Mouse (Mus musculus) heart, adult 2 months (tissue): Measurements from ENCODE around the gene Sirt1. TPM values are rescaled to one million over a fixed set of nuclear protein-coding genes. Genes with fewer than 3 reads are reported as not detected.

Source experiments
- DNase-seq, 2 experiments: peaks; one replicate each; pipeline ENCODE4 v3.0.0; 2021
- H3K27ac ChIP-seq: fragments of 200-600 bp; 2 replicates; pipeline ENCODE4 v1.8.1; 2022
- H3K27me3 ChIP-seq: fragments of 200-500 bp; 2 replicates; pipeline ENCODE4 v1.6.1; 2012; ENCODE audit warnings: mild to moderate bottlenecking, low read length, inconsistent platforms, mixed read lengths; ENCODE audit not compliant: control insufficient read depth, insufficient read depth
- H3K36me3 ChIP-seq: fragments of 200-500 bp; 2 replicates; pipeline ENCODE4 v1.6.1; 2012; ENCODE audit warnings: low read length, inconsistent platforms; ENCODE audit not compliant: control insufficient read depth, insufficient read depth
- H3K4me1 ChIP-seq: fragments of 200-500 bp; 2 replicates; pipeline ENCODE4 v1.6.1; 2011; ENCODE audit warnings: low read length; ENCODE audit not compliant: control insufficient read depth, insufficient read depth
- H3K4me3 ChIP-seq: fragments of 200-600 bp; 2 replicates; pipeline ENCODE4 v1.8.1; 2022
- H3K79me2 ChIP-seq: fragments of 200-500 bp; replicated peaks from 2 replicates; pipeline ENCODE4 v1.6.1; 2012; ENCODE audit warnings: mild to moderate bottlenecking, inconsistent platforms, low read length, moderate library complexity, mixed read lengths; ENCODE audit not compliant: control insufficient read depth, insufficient read depth
- H3K9ac ChIP-seq: fragments of 200-500 bp; 2 replicates; pipeline ENCODE4 v1.6.1; 2012; ENCODE audit warnings: low read depth, mild to moderate bottlenecking, control low read depth, inconsistent platforms, low read length, mixed read lengths
- CTCF ChIP-seq: fragments of 200-600 bp; IDR thresholded peaks from 2 replicates; pipeline ENCODE4 v1.8.1; 2022; ENCODE audit warnings: antibody characterized with exemption, mild to moderate bottlenecking, moderate library complexity
- EP300 ChIP-seq: fragments of 200-500 bp; IDR thresholded peaks from 2 replicates; pipeline ENCODE4 v1.6.1; 2011; ENCODE audit warnings: low read depth, low read length, control low read depth; ENCODE audit not compliant: insufficient read depth
- POLR2A ChIP-seq: fragments of 200-500 bp; IDR thresholded peaks from 2 replicates; pipeline ENCODE4 v1.6.1; 2011; ENCODE audit warnings: mild to moderate bottlenecking, low read depth, low read length, control low read depth; ENCODE audit not compliant: insufficient read depth
- WGBS: fragments of 180-500 bp; shearing (Covaris S2); methylation state at CpG from one replicate; pipeline ENCODE4 v1.1.7; 2018; 5-methylcytosine and 5-hydroxymethylcytosine counted together
- intact Hi-C: fragments of 180-260 bp; cut with DNase I; formaldehyde crosslinking; loops from one replicate; pipeline ENCODE4 v1.15.1; 2025
- polyA plus RNA-seq: library from polyadenylated mRNA; depleted of rRNA; stranded (reverse); fragments of >200 nt; gene quantifications from 2 replicates; pipeline ENCODE4 v1.2.3, GENCODE M21; 2012
- total RNA-seq, 2 experiments: library from RNA; stranded (reverse); gene quantifications; 2 replicates each; pipeline ENCODE4 v1.2.3; 2021

Sirt1 gene
- total and polyA plus RNA-seq, 3 experiments: 2.5 to 11.5 (median 10.4) TPM

DNA sequence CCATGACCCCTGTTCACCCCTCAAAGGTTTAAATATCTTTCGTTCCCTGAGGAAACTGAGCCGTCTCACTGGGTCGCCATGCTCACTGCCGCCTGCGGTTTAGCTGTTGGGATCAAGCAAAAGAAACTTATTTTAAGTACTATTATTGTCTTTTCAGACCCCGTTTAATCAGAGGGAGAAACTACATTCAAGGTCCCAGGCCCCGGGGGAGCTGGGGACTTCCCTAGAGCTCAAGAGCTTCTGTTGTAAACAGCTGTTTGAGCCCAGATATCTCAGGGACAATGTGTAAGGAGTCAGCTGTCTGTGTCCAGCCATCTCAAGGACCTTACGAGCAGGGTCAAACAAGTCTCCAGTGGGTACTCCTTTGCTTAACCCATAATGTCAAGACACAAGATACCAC lies 45.6 kb upstream of the Sirt1 start:
- intact Hi-C loops: no loop called here
- WGBS: 65% methylated on average over 8 of the region's 8 CpGs
- no peaks in the 10 kb centered on the region for H3K27me3 ChIP-seq
- TF ChIP-seq CTCF: no peak
- TF ChIP-seq EP300: no peak
- no peak for TF ChIP-seq POLR2A
- no peak overlapping the region for H3K9ac ChIP-seq
- no peak for DNase-seq
- no peak overlapping the region for H3K27ac ChIP-seq
- no peaks in the 10 kb centered on the region for H3K36me3 ChIP-seq
- H3K79me2 ChIP-seq: no peaks in the 10 kb centered on the region
- H3K4me1 ChIP-seq: no peaks in the 10 kb centered on the region; the same call in 1 of the 2 replicates
- H3K4me3 ChIP-seq: no peak overlapping the region

DNA sequence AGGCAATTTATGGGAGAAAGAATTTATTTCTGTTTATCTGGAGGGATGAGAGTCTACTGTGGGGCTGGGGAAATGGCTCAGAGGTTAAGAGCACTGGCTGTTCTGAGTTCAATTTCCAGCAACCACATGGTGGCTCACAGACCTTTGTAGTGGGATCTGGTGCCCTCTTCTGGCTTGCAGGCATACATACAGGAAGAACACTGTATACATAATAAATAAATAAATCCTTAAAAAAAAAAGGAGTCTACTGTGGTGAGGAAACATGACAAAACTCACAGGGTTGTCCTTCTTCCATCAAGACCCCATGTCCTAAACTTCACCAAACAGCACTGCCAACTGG lies 42.9 kb upstream of the Sirt1 start:
- TF ChIP-seq POLR2A (no peak), CTCF (peak; percentile 75), EP300 (no peak)
- Histone ChIP-seq H3K4me3 (no peak overlapping the region), H3K79me2 (no peaks in the 10 kb centered on the region), H3K27me3 (no peaks in the 10 kb centered on the region), H3K4me1 (no peaks in the 10 kb centered on the region), H3K9ac (no peak overlapping the region), H3K27ac (no peak overlapping the region), H3K36me3 (no peaks in the 10 kb centered on the region)
- intact Hi-C loops: loop anchor here (5.0 kb wide), 1 partner anchor 158 kb away; no protein-coding TSS in a partner anchor
- peak in 1 of 2 experiments; percentile 31 for DNase-seq

DNA sequence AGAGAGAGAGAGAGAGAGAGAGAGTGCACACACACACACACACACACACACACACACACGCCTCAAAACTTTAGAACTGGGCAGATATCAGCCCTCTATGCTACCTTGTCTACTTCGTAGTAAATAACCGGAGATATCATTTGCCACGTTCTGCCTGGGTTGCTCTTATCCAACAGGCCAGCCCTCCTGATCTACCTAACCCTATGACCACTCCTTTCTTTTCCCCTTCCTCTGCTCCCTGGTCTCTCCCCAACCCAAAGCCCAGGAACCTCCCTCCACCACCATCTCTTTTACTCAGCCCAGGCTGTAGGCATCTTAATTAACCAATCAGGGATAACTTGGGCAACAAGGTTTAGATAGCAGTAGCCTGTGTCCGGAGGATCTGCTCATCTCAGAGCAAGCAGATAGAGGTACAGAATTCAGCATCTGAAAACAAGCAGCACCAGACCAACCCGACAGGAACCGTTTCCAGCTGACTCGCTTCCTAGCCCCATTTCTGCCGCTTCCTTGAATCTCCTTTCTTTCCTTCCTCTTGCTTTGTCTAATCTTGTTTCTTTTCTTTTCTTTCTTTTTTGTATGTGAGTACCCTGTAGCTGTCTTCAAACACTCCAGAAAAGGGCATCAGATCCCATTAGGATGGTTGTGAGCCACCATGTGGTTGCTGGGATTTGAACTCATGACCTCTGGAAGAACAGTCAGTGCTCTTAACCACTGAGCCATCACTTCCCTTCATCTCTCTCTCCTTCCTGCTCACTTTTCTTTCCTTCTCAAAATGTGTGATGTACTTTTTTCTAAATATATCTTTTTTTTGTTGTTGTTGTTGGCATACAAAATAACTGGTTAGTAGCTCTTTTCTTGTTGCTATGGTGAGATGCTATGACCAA lies 42.3 kb upstream of the Sirt1 start:
- Histone ChIP-seq H3K4me1 (no peaks in the 10 kb centered on the region), H3K79me2 (no peaks in the 10 kb centered on the region), H3K27ac (no peak overlapping the region), H3K4me3 (no peak overlapping the region), H3K36me3 (no peaks in the 10 kb centered on the region), H3K9ac (no peak overlapping the region), H3K27me3 (no peaks in the 10 kb centered on the region)
- WGBS: 74% methylated on average over 9 of the region's 9 CpGs
- no peak for DNase-seq
- no peak for TF ChIP-seq CTCF
- no peak for TF ChIP-seq POLR2A
- TF ChIP-seq EP300: no peak
- intact Hi-C loops: loop anchor here (2.0 to 5.0 kb wide), 2 partner anchors 55 to 158 kb away; no protein-coding TSS in a partner anchor

DNA sequence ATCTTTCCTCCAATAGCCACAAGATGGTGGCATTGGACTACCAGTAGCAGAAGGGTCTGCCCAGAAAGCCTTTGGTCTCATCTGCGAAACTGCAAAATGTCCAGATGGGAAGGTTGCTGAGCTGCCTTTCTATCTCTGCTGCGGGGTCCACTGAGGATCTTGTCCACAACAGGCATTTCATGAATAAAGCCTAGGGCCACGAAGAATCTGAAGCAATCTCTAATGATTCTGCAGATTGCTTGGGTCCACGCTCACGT lies 41.2 kb upstream of the Sirt1 start:
- intact Hi-C loops: loop anchor here (2.0 to 5.0 kb wide), 2 partner anchors 56 to 160 kb away; no protein-coding TSS in a partner anchor
- no peaks in the 10 kb centered on the region for H3K4me1 ChIP-seq
- H3K36me3 ChIP-seq: no peaks in the 10 kb centered on the region
- no peak for DNase-seq
- peak; percentile 21; the same call in 1 of the 2 replicates for TF ChIP-seq CTCF
- TF ChIP-seq POLR2A: no peak
- no peak for TF ChIP-seq EP300
- H3K9ac ChIP-seq: no peak overlapping the region
- WGBS: 81% methylated on average over 5 of the region's 5 CpGs
- H3K27me3 ChIP-seq: no peaks in the 10 kb centered on the region
- H3K4me3 ChIP-seq: no peak overlapping the region
- no peak overlapping the region for H3K27ac ChIP-seq
- H3K79me2 ChIP-seq: no peaks in the 10 kb centered on the region

DNA sequence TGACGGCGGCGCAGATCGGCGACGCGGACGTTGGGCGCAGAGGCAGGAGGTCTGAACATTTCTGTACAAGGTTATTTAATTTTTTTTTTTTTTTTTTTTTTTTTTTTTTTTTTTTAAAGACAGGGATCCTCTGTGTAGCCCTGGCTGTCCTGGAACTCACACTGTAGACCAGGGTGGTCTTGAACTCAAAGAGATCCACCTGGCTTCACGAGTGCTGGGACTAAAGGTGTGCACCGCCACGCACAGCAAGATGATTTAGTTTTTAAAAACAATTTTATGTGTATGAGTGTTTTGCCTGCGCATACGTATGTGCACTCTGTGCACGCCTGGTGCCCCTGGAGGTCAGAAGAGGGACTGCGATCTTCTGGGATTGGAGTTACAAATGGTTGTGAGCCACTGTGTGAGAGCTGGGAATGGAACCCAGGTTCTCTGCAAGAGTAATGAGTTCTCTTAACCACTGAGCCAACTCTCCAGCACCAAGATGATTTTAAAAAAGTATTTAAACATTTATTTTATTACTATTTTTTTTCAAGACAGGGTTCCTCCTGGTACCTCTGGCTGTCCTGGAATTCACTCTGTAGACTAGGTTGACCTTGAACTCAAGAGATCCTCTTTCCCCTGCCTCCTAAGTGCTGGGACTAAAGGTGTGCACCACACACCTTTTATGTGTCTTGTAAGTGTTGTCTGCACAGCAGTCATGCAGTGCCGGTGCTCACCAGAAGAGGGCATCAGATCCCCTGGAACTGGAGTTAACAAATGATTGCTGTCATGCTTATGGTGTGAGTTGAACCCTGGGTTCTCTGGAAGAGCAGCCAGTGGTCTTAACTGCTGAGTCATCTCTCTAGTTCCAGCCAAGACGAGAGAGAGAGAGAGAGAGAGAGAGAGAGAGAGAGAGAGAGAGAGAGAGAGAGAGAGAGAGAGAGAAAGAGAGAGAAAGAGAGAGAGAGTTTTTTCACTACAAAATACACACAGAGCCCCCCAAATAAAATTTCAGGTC lies 40.5 kb upstream of the Sirt1 start, which contains the start of gene Gm7075:
Gene Gm7075, minus strand, starts transcription at position 51 of the 997 bp plus-strand sequence.
- no peak within 1 kb of the TSS for H3K27ac ChIP-seq
- H3K36me3 ChIP-seq: no peaks in the 10 kb centered on the region
- H3K4me3 ChIP-seq: no peak within 1 kb of the TSS
- WGBS: 84% methylated on average over 18 of the region's 18 CpGs
- no peaks in the 10 kb centered on the region for H3K27me3 ChIP-seq
- no peak for TF ChIP-seq EP300
- peak; percentile 65 for TF ChIP-seq CTCF
- no peak for TF ChIP-seq POLR2A
- H3K4me1 ChIP-seq: no peaks in the 10 kb centered on the region
- intact Hi-C loops: loop anchor here (2.0 to 5.0 kb wide), 2 partner anchors 57 to 160 kb away; no protein-coding TSS in a partner anchor
- no peaks in the 10 kb centered on the region for H3K79me2 ChIP-seq
- DNase-seq: peak; percentile 18 to 56
- no peak within 1 kb of the TSS for H3K9ac ChIP-seq

DNA sequence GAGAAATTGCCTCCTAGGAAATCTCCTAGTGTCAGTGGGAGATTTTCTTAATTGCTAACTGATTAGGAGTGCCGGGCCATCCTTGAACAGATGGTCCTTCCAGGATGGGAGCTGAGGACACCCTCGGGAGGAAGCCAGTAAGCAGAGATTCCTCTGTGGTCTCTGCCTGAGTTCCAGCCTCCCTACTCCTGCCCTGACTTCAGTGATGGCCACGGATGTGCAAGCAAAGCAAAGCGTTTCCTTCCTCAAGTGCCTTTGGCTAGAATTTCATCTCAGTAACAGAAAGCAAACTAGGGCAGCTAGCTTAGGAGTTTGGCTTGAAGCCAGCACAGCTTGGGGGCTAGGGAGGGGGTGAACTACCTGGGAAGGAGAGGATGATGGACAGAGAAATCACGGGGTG lies 35.6 kb upstream of the Sirt1 start:
- H3K9ac ChIP-seq: no peak overlapping the region
- TF ChIP-seq EP300: no peak
- TF ChIP-seq CTCF: no peak
- TF ChIP-seq POLR2A: no peak
- 30% methylated on average over 5 of the region's 5 CpGs for WGBS
- H3K4me1 ChIP-seq: no peaks in the 10 kb centered on the region
- no peak overlapping the region for H3K27ac ChIP-seq
- no peaks in the 10 kb centered on the region for H3K36me3 ChIP-seq
- no peaks in the 10 kb centered on the region for H3K27me3 ChIP-seq
- intact Hi-C loops: no loop called here
- no peak overlapping the region for H3K4me3 ChIP-seq
- no peaks in the 10 kb centered on the region for H3K79me2 ChIP-seq
- no peak for DNase-seq
